Mouse (Mus musculus) small intestine, adult 2 months (tissue): ENCODE measurements around the gene Ccdc107.
A peak's percentile ranks its signal among the peaks of the same experiment; 100 is the strongest.

Experiments
- CTCF ChIP-seq: fragments of 200-500 bp; IDR thresholded peaks from 2 replicates; pipeline ENCODE4 v1.5.1; 2012; ENCODE audit warnings: low read depth, mild to moderate bottlenecking, control low read depth, inconsistent platforms, low read length, moderate library complexity, mixed read lengths; ENCODE audit not compliant: insufficient replicate concordance, insufficient read length; ENCODE audit errors: extremely low read depth
- POLR2A ChIP-seq: fragments of 200-500 bp; IDR thresholded peaks from 2 replicates; pipeline ENCODE4 v1.6.1; 2012; ENCODE audit warnings: low read depth, mild to moderate bottlenecking, control low read depth, inconsistent platforms, low read length, moderate library complexity

- no peak for TF ChIP-seq CTCF
- TF ChIP-seq POLR2A: peak; percentile 94
Observed at GRCm38 (mm10) chr4:43508666-43508997, 15.9 kb downstream of the Ccdc107 start.
